Mouse (Mus musculus): ENCODE data around the gene Tac2. TPM values are rescaled to one million over a fixed set of nuclear protein-coding genes. Genes with fewer than 3 reads are reported as not detected.

Tac2 gene
- total and polyA plus RNA-seq, 3 experiments = 0.32 TPM; not detected in 2

- no peak for TF ChIP-seq USF1 (IDR thresholded peaks at IDR 0.05; ENCODE audit: low read depth, low read length)
- no peak for TF ChIP-seq ZC3H11A (IDR thresholded peaks at IDR 0.05; ENCODE audit: low read depth, low read length)
- no peak for TF ChIP-seq MYC (IDR thresholded peaks at IDR 0.05; ENCODE audit: low read depth, low read length)
- no peak for TF ChIP-seq NELFE (IDR thresholded peaks at IDR 0.05; ENCODE audit: low read depth, low read length)
- TF ChIP-seq KAT2A (conservative IDR thresholded peaks at IDR 0.05; ENCODE audit: low read depth, low read length) = no peak
- TF ChIP-seq GABPA (IDR thresholded peaks at IDR 0.05; ENCODE audit: low read depth, low read length) = no peak
- TF ChIP-seq POLR2AphosphoS2 (IDR thresholded peaks at IDR 0.05; ENCODE audit: low read length) = no peak
- no peak for TF ChIP-seq SMC3 (IDR thresholded peaks at IDR 0.05; ENCODE audit: low read depth, low read length)
- no peak for TF ChIP-seq RAD21 (IDR thresholded peaks at IDR 0.05; ENCODE audit: low read depth, low read length)
Observed at GRCm38 (mm10) chr10:127705783-127706182, 18.5 kb upstream of the Tac2 start (continued).

- H3K79me2 ChIP-seq (ENCODE audit: control insufficient read depth, insufficient read depth, low read length, poor library complexity) = no peaks in the 10 kb centered on the region
- TF ChIP-seq MEF2A (IDR thresholded peaks at IDR 0.05; ENCODE audit: extremely low read depth, insufficient replicate concordance, low read depth, low read length, poor library complexity, severe bottlenecking) = no peak
- TF ChIP-seq POLR2AphosphoS5 (IDR thresholded peaks at IDR 0.05; ENCODE audit: borderline replicate concordance, low read depth, low read length) = no peak
- no peak for TF ChIP-seq POLR2A (IDR thresholded peaks at IDR 0.05; ENCODE audit: control insufficient read depth in 1 of 2, insufficient read depth in 1 of 2, low read depth in 1 of 2, low read length in 2 of 2, poor library complexity in 1 of 2)
- TF ChIP-seq POLR2AphosphoS2 (IDR thresholded peaks at IDR 0.05; ENCODE audit: low read length) = no peak
- no peak for TF ChIP-seq CHD1 (IDR thresholded peaks at IDR 0.05; ENCODE audit: low read depth, low read length)
- TF ChIP-seq MAX (IDR thresholded peaks at IDR 0.05; ENCODE audit: low read length) = no peak
- no peak overlapping the region for H3K4me3 ChIP-seq (ENCODE audit: control insufficient read depth in 1 of 2, insufficient read depth in 1 of 2, low read depth in 2 of 2, low read length in 2 of 2)
- H3K27me3 ChIP-seq (ENCODE audit: control insufficient read depth in 1 of 2, insufficient read depth in 2 of 2, low read length in 2 of 2) = no peaks in the 10 kb centered on the region
- DNase-seq (ENCODE audit: low read depth, low spot score) = no peak
- H3K9ac ChIP-seq (ENCODE audit: control insufficient read depth, low read depth, low read length, poor library complexity, severe bottlenecking) = no peak overlapping the region
- H3K9me3 ChIP-seq (replicated peaks; ENCODE audit: insufficient read depth, low read length) = no peaks in the 10 kb centered on the region
- no peaks in the 10 kb centered on the region for H3K36me3 ChIP-seq (ENCODE audit: control insufficient read depth in 1 of 2, insufficient read depth in 2 of 2, low read length in 2 of 2)
- H3K27ac ChIP-seq (ENCODE audit: control insufficient read depth, low read depth, low read length) = no peak overlapping the region
- peaks cover 0 to 7% of the 10 kb centered on the region in 2 experiments; a peak in 3 of 4 replicates for H3K4me1 ChIP-seq (ENCODE audit: control insufficient read depth in 1 of 2, insufficient read depth in 2 of 2, low read length in 2 of 2)
Observed at GRCm38 (mm10) chr10:127707721-127708120, 16.6 kb upstream of the Tac2 start.

GRCm38 (mm10) chr10:127708850-127709370 lies 15.4 kb upstream of the Tac2 start:
- Histone ChIP-seq H3K4me1 (ENCODE audit: control insufficient read depth in 1 of 2, insufficient read depth in 2 of 2, low read length in 2 of 2) (peaks cover 0 to 7% of the 10 kb centered on the region in 2 experiments; a peak in 3 of 4 replicates), H3K9me3 (replicated peaks; ENCODE audit: insufficient read depth, low read length) (no peaks in the 10 kb centered on the region), H3K4me3 (ENCODE audit: control insufficient read depth in 1 of 2, insufficient read depth in 1 of 2, low read depth in 2 of 2, low read length in 2 of 2) (no peak overlapping the region), H3K79me2 (ENCODE audit: control insufficient read depth, insufficient read depth, low read length, poor library complexity) (no peaks in the 10 kb centered on the region), H3K27me3 (ENCODE audit: control insufficient read depth in 1 of 2, insufficient read depth in 2 of 2, low read length in 2 of 2) (no peaks in the 10 kb centered on the region), H3K36me3 (ENCODE audit: control insufficient read depth in 1 of 2, insufficient read depth in 2 of 2, low read length in 2 of 2) (no peaks in the 10 kb centered on the region), H3K27ac (ENCODE audit: control insufficient read depth, low read depth, low read length) (no peak overlapping the region), H3K9ac (ENCODE audit: control insufficient read depth, low read depth, low read length, poor library complexity, severe bottlenecking) (no peak overlapping the region)
- TF ChIP-seq MEF2A (IDR thresholded peaks at IDR 0.05; ENCODE audit: extremely low read depth, insufficient replicate concordance, low read depth, low read length, poor library complexity, severe bottlenecking) (no peak), ELF1 (IDR thresholded peaks at IDR 0.05; ENCODE audit: low read depth, low read length) (no peak), ZNF384 (IDR thresholded peaks at IDR 0.05; ENCODE audit: low read depth, low read length) (no peak), ZC3H11A (IDR thresholded peaks at IDR 0.05; ENCODE audit: low read depth, low read length) (no peak), KAT2A (conservative IDR thresholded peaks at IDR 0.05; ENCODE audit: low read depth, low read length) (no peak), JUND (IDR thresholded peaks at IDR 0.05; ENCODE audit: low read depth, low read length) (no peak), CHD1 (IDR thresholded peaks at IDR 0.05; ENCODE audit: low read depth, low read length) (no peak)
- no peak for DNase-seq (ENCODE audit: low read depth, low spot score)
